Mouse (Mus musculus): ENCODE data around the gene Wrap53.
A peak's percentile ranks its signal among the peaks of the same experiment; 100 is the strongest.
"Not testable (repeated sequence)": the region's sequence is repeated elsewhere in the genome, so short reads cannot be mapped to it uniquely, and the experiment has no call there.

Gene Wrap53

DNA sequence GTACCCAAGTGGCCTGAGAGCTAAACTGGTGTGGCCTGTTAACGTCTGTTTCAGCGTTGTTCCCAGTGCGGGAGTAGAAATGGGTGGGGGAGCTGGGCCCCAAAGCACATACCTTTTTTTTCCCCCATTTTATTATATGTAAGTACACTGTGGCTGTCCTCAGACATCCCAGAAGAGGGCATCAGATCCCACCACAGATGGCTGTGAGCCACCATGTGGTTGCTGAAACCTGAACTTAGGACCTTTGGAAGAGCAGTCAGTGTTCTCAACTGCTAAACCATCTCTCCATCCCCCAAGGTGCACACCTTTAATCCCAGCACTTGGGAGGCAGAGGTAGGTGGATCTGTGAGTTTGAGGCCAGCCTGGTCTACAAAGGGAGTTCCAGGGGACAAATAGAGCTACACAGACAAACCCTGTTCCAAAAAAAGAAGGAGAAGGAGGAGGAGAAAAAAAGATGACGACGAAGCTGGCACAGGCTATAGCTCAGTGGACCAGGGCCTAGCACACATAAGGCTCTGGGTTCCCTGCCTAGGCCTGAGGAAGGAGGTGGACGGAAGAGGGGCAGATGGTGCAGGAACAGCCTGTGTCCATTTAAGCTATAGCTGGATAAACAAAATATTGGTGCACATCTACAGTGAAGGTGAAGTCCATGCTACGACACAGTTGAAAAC lies 47.4 kb downstream of the Wrap53 start:
- DNase-seq (ENCODE audit: low read depth, low spot score) = no peak

DNA sequence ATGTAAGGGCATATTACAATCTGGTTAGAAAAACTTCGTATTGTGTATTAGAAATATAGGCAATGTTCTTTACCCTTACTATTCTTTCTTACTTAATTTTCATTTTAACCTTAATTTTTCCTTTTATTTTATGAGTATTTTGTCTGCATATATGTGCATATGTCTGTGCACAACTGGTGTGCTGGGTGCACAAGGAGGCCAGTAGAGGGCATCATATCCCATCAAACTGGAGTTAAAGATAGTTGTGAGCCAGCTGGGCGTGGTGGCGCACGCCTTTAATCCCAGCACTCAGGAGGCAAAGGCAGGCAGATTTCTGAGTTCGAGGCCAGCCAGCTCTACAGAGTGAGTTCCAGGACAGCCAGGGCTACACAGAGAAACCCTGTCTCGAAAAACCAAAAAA lies 49.3 kb downstream of the Wrap53 start:
- DNase-seq (ENCODE audit: low read depth, low spot score) = peak; percentile 26

DNA sequence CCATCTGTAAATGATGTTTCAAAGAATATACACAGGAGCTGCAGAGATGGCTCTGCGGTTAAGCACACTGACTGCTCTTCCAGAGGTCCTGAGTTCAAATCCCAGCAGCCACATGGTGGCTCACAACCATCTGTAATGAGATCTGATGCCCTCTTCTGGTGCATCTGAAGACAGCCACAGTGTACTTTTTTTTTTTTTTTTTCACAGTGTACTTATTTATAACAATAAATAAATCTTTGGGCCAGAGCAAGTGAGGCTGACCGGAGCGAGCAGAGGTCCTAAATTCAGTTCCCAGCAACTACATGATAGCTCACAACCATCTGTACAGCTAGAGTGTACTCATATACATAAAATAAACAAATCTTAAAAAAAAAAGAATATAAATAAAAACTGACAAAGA lies 49.8 kb downstream of the Wrap53 start:
- not testable (repeated sequence) for DNase-seq (ENCODE audit: low read depth, low spot score)

DNA sequence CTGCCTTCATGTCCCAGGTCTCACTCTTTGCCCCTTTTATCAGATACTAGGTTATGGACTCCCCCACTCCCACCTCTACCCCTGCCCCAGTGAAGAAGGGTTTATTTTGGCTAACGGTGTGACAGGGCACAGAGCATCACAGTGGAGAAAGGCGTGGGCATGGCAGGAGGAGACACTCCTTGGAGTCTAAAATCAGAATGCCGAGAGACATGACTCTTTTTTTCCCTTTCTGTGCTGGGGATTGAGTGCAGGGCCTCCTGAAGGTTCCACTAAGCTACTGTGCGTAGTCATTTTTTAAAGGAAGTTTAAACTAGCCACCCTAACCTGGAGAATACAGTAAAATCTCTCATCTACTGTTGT lies 52.0 kb downstream of the Wrap53 start:
- no peak for DNase-seq (ENCODE audit: low read depth, low spot score)

DNA sequence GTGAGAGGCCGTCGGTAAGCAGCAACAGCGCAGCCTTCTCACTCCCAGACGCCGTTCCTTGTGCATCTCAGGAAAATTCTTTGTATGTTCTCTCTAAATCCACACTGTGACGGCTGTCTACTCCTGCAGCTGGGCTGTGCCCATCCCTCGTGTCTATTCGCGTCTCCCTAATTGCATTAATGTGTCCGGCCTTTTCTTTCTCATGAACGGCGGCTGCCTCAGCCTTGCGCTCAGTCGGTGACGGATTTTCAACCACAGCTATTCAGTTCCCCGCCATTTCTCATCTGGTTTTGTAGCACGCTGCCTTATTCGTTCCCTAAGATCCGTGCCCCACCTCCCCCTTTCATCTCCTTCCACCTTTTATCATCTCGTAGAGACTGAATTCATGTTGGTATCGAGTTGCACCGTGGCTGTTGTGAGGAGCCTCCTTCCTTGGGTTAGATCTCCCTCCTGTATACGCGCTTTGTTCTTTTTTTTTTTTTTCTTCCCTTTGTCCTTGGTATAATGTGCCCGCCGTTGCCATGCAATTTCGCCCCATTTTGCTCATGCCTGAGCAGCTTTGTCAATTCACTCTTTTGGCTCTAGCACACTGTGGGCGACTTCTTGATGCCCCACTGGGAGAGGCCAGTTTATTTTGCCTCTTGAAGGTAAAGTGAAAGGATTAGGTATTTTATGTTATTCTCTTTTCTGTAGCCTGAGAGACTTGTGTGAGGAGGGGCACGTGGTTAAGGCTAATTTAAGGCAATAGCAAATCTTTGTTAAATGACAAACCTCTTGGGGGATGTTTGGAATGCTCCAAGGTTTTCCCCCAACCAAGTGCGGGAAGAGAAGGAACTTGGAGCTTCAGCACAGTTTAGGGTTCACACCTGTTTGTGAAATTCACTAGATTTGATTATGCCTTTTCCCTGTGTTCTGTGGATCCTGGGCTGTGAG lies 52.7 kb downstream of the Wrap53 start:
- DNase-seq (ENCODE audit: low read depth, low spot score) = no peak

DNA sequence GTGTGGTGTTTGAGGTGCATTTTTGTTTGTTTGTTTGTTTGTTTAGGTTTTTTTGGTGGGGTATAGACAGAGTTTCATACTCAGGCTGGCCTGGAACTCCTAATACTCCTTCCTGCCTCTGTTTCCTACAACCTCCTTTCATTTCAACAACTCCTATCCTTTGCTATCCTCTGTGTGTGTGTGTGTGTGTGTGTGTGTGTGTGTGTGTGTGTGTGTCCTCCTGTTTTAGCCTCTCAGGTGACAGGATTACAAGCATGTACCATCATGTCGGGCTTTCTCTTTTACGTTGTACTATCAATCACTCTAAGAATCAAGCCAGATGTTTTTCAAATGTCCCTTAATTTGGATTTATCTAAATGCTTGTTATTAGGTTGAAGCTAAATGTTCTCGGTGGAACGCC lies 53.4 kb downstream of the Wrap53 start:
- no peak for DNase-seq (ENCODE audit: low read depth, low spot score)

DNA sequence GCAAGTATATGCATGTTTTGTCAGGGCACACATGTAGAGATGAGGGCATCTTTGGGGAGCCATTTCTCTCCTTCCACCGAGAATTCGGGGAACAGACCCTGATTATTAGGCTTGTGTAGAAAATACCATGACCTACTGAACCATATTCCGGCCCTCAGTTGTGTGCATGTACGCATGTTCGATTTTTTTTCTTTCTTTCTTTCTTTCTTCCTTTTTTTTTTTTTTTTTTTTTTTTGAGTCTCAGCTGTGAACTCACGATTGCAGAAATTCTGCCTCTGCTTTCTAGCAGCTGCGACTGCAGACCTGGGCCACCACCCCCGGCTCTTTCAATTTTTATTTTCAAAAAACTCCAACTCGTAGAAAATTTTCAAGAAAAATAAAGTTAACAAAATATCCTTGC lies 54.4 kb downstream of the Wrap53 start:
- no peak for DNase-seq (ENCODE audit: low read depth, low spot score)

DNA sequence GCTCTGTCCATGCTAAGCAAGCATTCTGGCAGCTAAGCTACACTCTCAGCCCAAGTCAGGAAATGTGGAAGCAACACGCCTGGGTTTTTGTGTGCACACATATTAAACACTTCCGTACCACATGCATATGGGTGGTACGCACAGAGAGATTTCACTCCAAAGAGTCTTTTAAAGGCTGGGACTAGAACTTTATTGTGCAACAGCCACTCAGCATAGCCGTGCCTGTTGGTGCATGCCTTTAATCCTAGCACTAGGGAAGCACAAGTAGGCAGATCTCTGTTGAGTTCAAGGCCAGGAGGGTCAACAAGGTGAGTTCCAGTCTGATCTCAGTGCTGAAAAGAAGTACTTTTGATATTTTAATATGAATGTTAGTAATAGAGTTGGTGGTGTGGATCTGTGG lies 56.4 kb downstream of the Wrap53 start:
- DNase-seq (ENCODE audit: low read depth, low spot score) = no peak

DNA sequence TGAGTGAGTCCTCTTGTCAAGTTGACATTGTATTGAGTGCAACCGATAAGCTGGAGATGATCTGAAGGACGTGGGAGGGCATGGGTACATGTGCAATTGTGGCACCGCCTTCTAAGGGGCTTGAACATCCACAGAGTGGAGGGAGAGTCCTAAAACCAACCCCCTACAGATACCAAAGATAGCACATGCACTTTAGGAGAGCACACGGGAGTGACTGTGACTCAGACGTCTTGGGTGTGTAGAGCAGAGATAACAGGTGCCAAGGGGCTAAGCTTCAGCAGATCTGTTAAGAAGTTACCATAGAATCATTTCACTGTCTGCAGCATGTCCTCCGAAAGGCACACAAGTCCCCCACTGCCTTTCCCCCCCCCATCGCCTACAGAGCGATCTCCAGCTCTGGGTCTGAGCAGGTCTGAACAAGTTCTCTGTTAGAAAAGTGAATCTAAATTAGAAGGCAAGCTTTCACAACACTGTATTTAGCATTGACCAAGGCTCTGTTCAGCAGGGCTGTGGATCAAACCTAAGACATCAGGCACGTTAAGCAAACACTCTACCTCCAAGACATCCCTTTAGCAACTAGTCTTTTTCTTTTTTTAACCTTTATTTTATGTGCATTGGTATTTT lies 58.4 kb downstream of the Wrap53 start:
- no peak for DNase-seq (ENCODE audit: low read depth, low spot score)

DNA sequence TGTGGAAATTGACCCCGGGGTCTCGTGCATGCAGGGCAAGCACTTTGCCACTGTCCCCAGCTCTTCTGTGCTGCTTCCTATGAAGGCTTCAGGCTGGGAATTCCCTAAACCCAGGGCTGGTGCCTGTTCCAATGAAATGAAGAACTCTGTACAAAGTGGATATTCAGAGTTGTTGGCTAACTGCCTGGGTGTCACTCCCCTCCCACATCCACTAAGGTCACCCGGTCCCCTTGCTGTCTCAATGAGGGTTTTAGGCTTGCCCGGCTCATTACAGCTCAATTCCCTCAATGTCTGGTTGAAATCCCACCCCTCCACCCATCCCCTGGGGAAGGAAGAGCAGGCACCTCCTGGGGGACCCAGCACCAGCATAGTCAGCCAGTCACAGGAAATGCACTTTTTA lies 60.1 kb downstream of the Wrap53 start:
- DNase-seq (ENCODE audit: low read depth, low spot score) = no peak

DNA sequence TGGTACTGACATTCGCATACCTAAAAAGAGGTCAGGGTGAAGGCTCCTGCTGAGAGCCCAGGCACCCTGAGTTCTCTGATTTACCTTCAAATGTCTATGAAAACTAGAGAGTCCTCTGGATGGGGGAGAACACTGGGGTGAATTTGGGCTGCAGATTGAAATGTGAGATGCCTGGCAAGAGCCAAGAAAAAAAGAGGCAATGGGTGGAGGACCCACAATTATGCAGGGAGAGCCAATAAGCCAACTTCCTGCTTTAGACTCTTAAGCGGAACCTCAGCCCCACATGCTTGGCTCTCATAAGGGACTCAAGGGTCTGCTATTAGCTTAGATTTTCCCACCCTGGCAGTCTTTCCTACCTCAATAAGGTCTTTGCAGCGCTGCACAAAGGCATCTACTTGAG lies 63.4 kb downstream of the Wrap53 start:
- no peak for DNase-seq (ENCODE audit: low read depth, low spot score)

DNA sequence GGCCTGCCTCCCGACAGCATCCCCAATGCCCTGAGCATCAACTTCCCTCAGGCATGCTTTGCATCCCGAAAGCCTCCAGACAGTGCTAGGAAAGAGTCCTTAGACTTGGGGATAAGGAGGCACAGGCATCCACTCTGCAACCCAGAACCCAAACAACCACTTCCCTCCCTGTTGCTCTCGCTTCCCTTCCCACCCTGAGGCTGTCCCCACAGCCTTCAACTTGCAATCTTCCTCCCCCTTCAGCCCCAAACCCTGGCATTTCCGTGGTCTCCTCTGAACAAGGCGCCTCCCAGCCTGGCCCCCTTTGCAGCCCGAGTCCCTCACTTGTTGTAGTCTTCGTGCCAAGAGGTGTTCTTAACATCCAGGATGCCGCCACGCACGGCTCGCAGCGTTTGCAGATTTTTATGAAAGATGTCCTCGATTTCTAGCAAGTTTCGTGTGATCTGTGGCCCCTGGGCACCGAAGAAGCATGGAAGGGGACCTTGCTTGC lies 63.9 kb downstream of the Wrap53 start:
- no peak for DNase-seq (ENCODE audit: low read depth, low spot score)

DNA sequence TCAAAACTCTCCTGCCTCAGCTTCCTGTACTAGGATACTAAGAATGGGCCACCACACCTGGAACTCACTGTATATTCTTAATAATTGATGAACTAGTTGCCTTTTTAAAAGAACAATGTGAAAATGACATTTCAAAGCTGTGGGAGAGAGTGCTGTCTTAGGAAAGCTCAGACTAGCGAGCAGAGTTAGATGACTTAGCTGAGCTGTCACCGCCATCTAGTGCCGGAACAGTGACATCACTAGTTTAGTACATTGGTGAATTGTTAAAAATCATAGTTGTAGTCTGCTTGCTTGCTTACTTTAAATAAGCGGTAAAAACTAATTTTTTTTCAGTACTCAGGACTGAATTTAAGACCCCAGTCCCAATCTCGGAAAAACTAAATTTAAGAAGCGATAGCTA lies 66.2 kb downstream of the Wrap53 start:
- DNase-seq (ENCODE audit: low read depth, low spot score) = peak; percentile 60

Data from A20 (cell line).